Mouse (Mus musculus): ENCODE data around the gene Tmem179b. TPM values are rescaled to one million over a fixed set of nuclear protein-coding genes. Genes with fewer than 3 reads are reported as not detected.

Tmem179b gene
- polyA plus RNA-seq, 1 experiment from 2014 or later = 30.6 TPM

Other genes starting within 250 kb of the Tmem179b start
- not detected for gene Slc22a8, start 183.2 kb downstream of the Tmem179b start, polyA plus RNA-seq (2014; fragmentation: Illumina TruSeq; extraction: RNeasy Lipid Tissue Mini Kit (QIAGEN cat#74804); ENCODE audit: low read depth, low replicate concordance)
- not detected for gene Slc22a6, start 156.4 kb downstream of the Tmem179b start, polyA plus RNA-seq (2014; fragmentation: Illumina TruSeq; extraction: RNeasy Lipid Tissue Mini Kit (QIAGEN cat#74804); ENCODE audit: low read depth, low replicate concordance)
- gene Chrm1, start 110.7 kb downstream of the Tmem179b start, polyA plus RNA-seq (2014; fragmentation: Illumina TruSeq; extraction: RNeasy Lipid Tissue Mini Kit (QIAGEN cat#74804); ENCODE audit: low read depth, low replicate concordance) = 0.79 TPM
- 38.6 TPM for gene Slc3a2, start 51.1 kb downstream of the Tmem179b start, polyA plus RNA-seq (2014; fragmentation: Illumina TruSeq; extraction: RNeasy Lipid Tissue Mini Kit (QIAGEN cat#74804); ENCODE audit: low read depth, low replicate concordance)
- 12.7 TPM for gene Wdr74, start 38.6 kb downstream of the Tmem179b start, polyA plus RNA-seq (2014; fragmentation: Illumina TruSeq; extraction: RNeasy Lipid Tissue Mini Kit (QIAGEN cat#74804); ENCODE audit: low read depth, low replicate concordance)
- not detected for gene 1700092M07Rik, start 33.7 kb downstream of the Tmem179b start, polyA plus RNA-seq (2014; fragmentation: Illumina TruSeq; extraction: RNeasy Lipid Tissue Mini Kit (QIAGEN cat#74804); ENCODE audit: low read depth, low replicate concordance)
- 112 TPM for gene Stx5a, start 33.1 kb downstream of the Tmem179b start, polyA plus RNA-seq (2014; fragmentation: Illumina TruSeq; extraction: RNeasy Lipid Tissue Mini Kit (QIAGEN cat#74804); ENCODE audit: low read depth, low replicate concordance)
- gene Nxf1, start 17.4 kb downstream of the Tmem179b start, polyA plus RNA-seq (2014; fragmentation: Illumina TruSeq; extraction: RNeasy Lipid Tissue Mini Kit (QIAGEN cat#74804); ENCODE audit: low read depth, low replicate concordance) = 92.5 TPM
- 17.2 TPM for gene Tmem223, start 3.5 kb downstream of the Tmem179b start, polyA plus RNA-seq (2014; fragmentation: Illumina TruSeq; extraction: RNeasy Lipid Tissue Mini Kit (QIAGEN cat#74804); ENCODE audit: low read depth, low replicate concordance)
- gene Taf6l, start 11.9 kb upstream of the Tmem179b start, polyA plus RNA-seq (2014; fragmentation: Illumina TruSeq; extraction: RNeasy Lipid Tissue Mini Kit (QIAGEN cat#74804); ENCODE audit: low read depth, low replicate concordance) = not detected
- gene Polr2g, start 24.1 kb upstream of the Tmem179b start, polyA plus RNA-seq (2014; fragmentation: Illumina TruSeq; extraction: RNeasy Lipid Tissue Mini Kit (QIAGEN cat#74804); ENCODE audit: low read depth, low replicate concordance) = 35.0 TPM
- not detected for gene Zbtb3, start 28.1 kb upstream of the Tmem179b start, polyA plus RNA-seq (2014; fragmentation: Illumina TruSeq; extraction: RNeasy Lipid Tissue Mini Kit (QIAGEN cat#74804); ENCODE audit: low read depth, low replicate concordance)
- gene Ttc9c, start 44.9 kb upstream of the Tmem179b start, polyA plus RNA-seq (2014; fragmentation: Illumina TruSeq; extraction: RNeasy Lipid Tissue Mini Kit (QIAGEN cat#74804); ENCODE audit: low read depth, low replicate concordance) = 112 TPM
- 195 TPM for gene Hnrnpul2, start 45.5 kb upstream of the Tmem179b start, polyA plus RNA-seq (2014; fragmentation: Illumina TruSeq; extraction: RNeasy Lipid Tissue Mini Kit (QIAGEN cat#74804); ENCODE audit: low read depth, low replicate concordance)
- not detected for gene AC129217.1, start 55.3 kb upstream of the Tmem179b start, polyA plus RNA-seq (2014; fragmentation: Illumina TruSeq; extraction: RNeasy Lipid Tissue Mini Kit (QIAGEN cat#74804); ENCODE audit: low read depth, low replicate concordance)
- gene Bscl2, start 63.0 kb upstream of the Tmem179b start, polyA plus RNA-seq (2014; fragmentation: Illumina TruSeq; extraction: RNeasy Lipid Tissue Mini Kit (QIAGEN cat#74804); ENCODE audit: low read depth, low replicate concordance) = 8.5 TPM
- 0.69 TPM for gene Gng3, start 64.7 kb upstream of the Tmem179b start, polyA plus RNA-seq (2014; fragmentation: Illumina TruSeq; extraction: RNeasy Lipid Tissue Mini Kit (QIAGEN cat#74804); ENCODE audit: low read depth, low replicate concordance)
- gene Lrrn4cl, start 76.3 kb upstream of the Tmem179b start, polyA plus RNA-seq (2014; fragmentation: Illumina TruSeq; extraction: RNeasy Lipid Tissue Mini Kit (QIAGEN cat#74804); ENCODE audit: low read depth, low replicate concordance) = 3.7 TPM
- gene Ubxn1, start 97.0 kb upstream of the Tmem179b start, polyA plus RNA-seq (2014; fragmentation: Illumina TruSeq; extraction: RNeasy Lipid Tissue Mini Kit (QIAGEN cat#74804); ENCODE audit: low read depth, low replicate concordance) = 17.3 TPM
- 2.2 TPM for gene Uqcc3, start 106.5 kb upstream of the Tmem179b start, polyA plus RNA-seq (2014; fragmentation: Illumina TruSeq; extraction: RNeasy Lipid Tissue Mini Kit (QIAGEN cat#74804); ENCODE audit: low read depth, low replicate concordance)
- gene Lbhd1, start 109.3 kb upstream of the Tmem179b start, polyA plus RNA-seq (2014; fragmentation: Illumina TruSeq; extraction: RNeasy Lipid Tissue Mini Kit (QIAGEN cat#74804); ENCODE audit: low read depth, low replicate concordance) = 37.9 TPM
- not detected for gene Gm49403, start 109.5 kb upstream of the Tmem179b start, polyA plus RNA-seq (2014; fragmentation: Illumina TruSeq; extraction: RNeasy Lipid Tissue Mini Kit (QIAGEN cat#74804); ENCODE audit: low read depth, low replicate concordance)
- 12.0 TPM for gene 1810009A15Rik, start 114.4 kb upstream of the Tmem179b start, polyA plus RNA-seq (2014; fragmentation: Illumina TruSeq; extraction: RNeasy Lipid Tissue Mini Kit (QIAGEN cat#74804); ENCODE audit: low read depth, low replicate concordance)
- not detected for gene Gm49416, start 114.5 kb upstream of the Tmem179b start, polyA plus RNA-seq (2014; fragmentation: Illumina TruSeq; extraction: RNeasy Lipid Tissue Mini Kit (QIAGEN cat#74804); ENCODE audit: low read depth, low replicate concordance)
- 0.44 TPM for gene Ints5, start 118.5 kb upstream of the Tmem179b start, polyA plus RNA-seq (2014; fragmentation: Illumina TruSeq; extraction: RNeasy Lipid Tissue Mini Kit (QIAGEN cat#74804); ENCODE audit: low read depth, low replicate concordance)
- 76.6 TPM for gene Ganab, start 123.6 kb upstream of the Tmem179b start, polyA plus RNA-seq (2014; fragmentation: Illumina TruSeq; extraction: RNeasy Lipid Tissue Mini Kit (QIAGEN cat#74804); ENCODE audit: low read depth, low replicate concordance)
- gene B3gat3, start 145.9 kb upstream of the Tmem179b start, polyA plus RNA-seq (2014; fragmentation: Illumina TruSeq; extraction: RNeasy Lipid Tissue Mini Kit (QIAGEN cat#74804); ENCODE audit: low read depth, low replicate concordance) = 28.4 TPM
- gene Rom1, start 154.9 kb upstream of the Tmem179b start, polyA plus RNA-seq (2014; fragmentation: Illumina TruSeq; extraction: RNeasy Lipid Tissue Mini Kit (QIAGEN cat#74804); ENCODE audit: low read depth, low replicate concordance) = not detected
- 5.4 TPM for gene Eml3, start 155.1 kb upstream of the Tmem179b start, polyA plus RNA-seq (2014; fragmentation: Illumina TruSeq; extraction: RNeasy Lipid Tissue Mini Kit (QIAGEN cat#74804); ENCODE audit: low read depth, low replicate concordance)
- gene Mta2, start 167.4 kb upstream of the Tmem179b start, polyA plus RNA-seq (2014; fragmentation: Illumina TruSeq; extraction: RNeasy Lipid Tissue Mini Kit (QIAGEN cat#74804); ENCODE audit: low read depth, low replicate concordance) = 73.4 TPM
- 2.4 TPM for gene Tut1, start 179.4 kb upstream of the Tmem179b start, polyA plus RNA-seq (2014; fragmentation: Illumina TruSeq; extraction: RNeasy Lipid Tissue Mini Kit (QIAGEN cat#74804); ENCODE audit: low read depth, low replicate concordance)
- gene Eef1g, start 192.6 kb upstream of the Tmem179b start, polyA plus RNA-seq (2014; fragmentation: Illumina TruSeq; extraction: RNeasy Lipid Tissue Mini Kit (QIAGEN cat#74804); ENCODE audit: low read depth, low replicate concordance) = 81.4 TPM
- gene Ahnak, start 214.8 kb upstream of the Tmem179b start, polyA plus RNA-seq (2014; fragmentation: Illumina TruSeq; extraction: RNeasy Lipid Tissue Mini Kit (QIAGEN cat#74804); ENCODE audit: low read depth, low replicate concordance) = 158 TPM